Mouse (Mus musculus) bone marrow, adult 2 months (tissue): ENCODE data around the gene Stk38. TPM values are rescaled to one million over a fixed set of nuclear protein-coding genes. Genes with fewer than 3 reads are reported as not detected.
A peak's percentile ranks its signal among the peaks of the same experiment; 100 is the strongest.
"Not testable (repeated sequence)": the region's sequence is repeated elsewhere in the genome, so short reads cannot be mapped to it uniquely, and the experiment has no call there.

Source experiments
- H3K27ac ChIP-seq: fragments of 200-500 bp; 2 replicates; pipeline ENCODE4 v1.5.1; 2012; ENCODE audit warnings: low read depth, mild to moderate bottlenecking, control low read depth, inconsistent platforms, low read length; ENCODE audit not compliant: control insufficient read depth, poor library complexity, insufficient read depth
- H3K4me1 ChIP-seq: fragments of 200-500 bp; 2 replicates; pipeline ENCODE4 v1.6.1; 2011; ENCODE audit warnings: low read length; ENCODE audit not compliant: control insufficient read depth, insufficient read depth
- H3K4me3 ChIP-seq: fragments of 200-500 bp; replicated peaks from 2 replicates; pipeline ENCODE3; 2011; ENCODE audit warnings: mild to moderate bottlenecking, low read depth, low read length, control low read depth; ENCODE audit not compliant: control insufficient read depth
- CTCF ChIP-seq: fragments of 200-500 bp; IDR thresholded peaks from 2 replicates; pipeline ENCODE4 v1.5.1; 2011; ENCODE audit warnings: low read length, control low read depth; ENCODE audit not compliant: control insufficient read depth, insufficient read depth
- POLR2A ChIP-seq: fragments of 200-500 bp; IDR thresholded peaks from 2 replicates; pipeline ENCODE4 v1.6.1; 2011; ENCODE audit warnings: low read depth, mild to moderate bottlenecking, control low read depth, low read length, borderline replicate concordance; ENCODE audit not compliant: control insufficient read depth
- WGBS: fragments of 180-500 bp; shearing (Covaris S2); methylation state at CpG from one replicate; pipeline ENCODE4 v1.1.7; 2018; 5-methylcytosine and 5-hydroxymethylcytosine counted together
- polyA plus RNA-seq: library from polyadenylated mRNA; stranded (reverse); fragments of >200 nt; gene quantifications from 2 replicates; pipeline ENCODE4 v1.2.4, GENCODE M21; 2011; ENCODE audit warnings: low replicate concordance; ENCODE audit not compliant: missing spikeins, insufficient read depth, insufficient read length

Stk38 gene
- polyA plus RNA-seq, 1 experiment: 214 TPM

- TF ChIP-seq CTCF (0 out of 2 replicates have a peak, but pooled peaks have one; percentile 0), POLR2A (no peak)
- Histone ChIP-seq H3K27ac (peak overlapping the region; percentile 95), H3K4me3 (peak overlapping the region; percentile 100), H3K4me1 (peaks cover 8% of the 10 kb centered on the region)
- WGBS: under 1% methylated on average over 19 of the region's 19 CpGs
Observed at GRCm38 (mm10) chr17:29007243-29007640, 553 bp downstream of the Stk38 start.

- H3K4me3 ChIP-seq: peak overlapping the region; percentile 100
- peak overlapping the region; percentile 95 for H3K27ac ChIP-seq
- TF ChIP-seq POLR2A (no peak), CTCF (no peak)
- WGBS: 2% methylated on average over 7 of the region's 7 CpGs
- peaks cover 8% of the 10 kb centered on the region for H3K4me1 ChIP-seq
Observed at GRCm38 (mm10) chr17:29006812-29007211, 983 bp downstream of the Stk38 start.

GRCm38 (mm10) chr17:29005002-29005401 lies 2.8 kb downstream of the Stk38 start:
- H3K4me3 ChIP-seq: no peak overlapping the region
- no peak overlapping the region for H3K27ac ChIP-seq
- TF ChIP-seq CTCF (no peak), POLR2A (no peak)
- 89% methylated on average over 3 of the region's 3 CpGs for WGBS
- peaks cover 9% of the 10 kb centered on the region for H3K4me1 ChIP-seq

- H3K27ac ChIP-seq: no peak overlapping the region
- H3K4me3 ChIP-seq: no peak overlapping the region
- peaks cover 7% of the 10 kb centered on the region for H3K4me1 ChIP-seq
- 23% methylated on average over 1 of the region's 1 CpGs for WGBS
- TF ChIP-seq POLR2A (no peak), CTCF (no peak)
Observed at GRCm38 (mm10) chr17:29003740-29004139, 4.1 kb downstream of the Stk38 start.

- Histone ChIP-seq H3K4me3 (no peak overlapping the region), H3K4me1 (peaks cover 4% of the 10 kb centered on the region), H3K27ac (peak overlapping the region; percentile 50; the same call in 1 of the 2 replicates)
- no peak for TF ChIP-seq CTCF
- no peak for TF ChIP-seq POLR2A
- 36% methylated on average over 6 of the region's 6 CpGs for WGBS
Observed at GRCm38 (mm10) chr17:29000465-29000864, 7.3 kb downstream of the Stk38 start.

GRCm38 (mm10) chr17:28994615-28995014 lies 13.2 kb downstream of the Stk38 start:
- 77% methylated on average over 4 of the region's 4 CpGs for WGBS
- Histone ChIP-seq H3K4me3 (no peak overlapping the region), H3K27ac (no peak overlapping the region), H3K4me1 (no peaks in the 10 kb centered on the region)
- TF ChIP-seq POLR2A (no peak), CTCF (no peak)

GRCm38 (mm10) chr17:28993004-28993403 lies 14.8 kb downstream of the Stk38 start:
- not testable (repeated sequence) for H3K27ac ChIP-seq, H3K4me3 ChIP-seq, H3K4me1 ChIP-seq
- WGBS: 83% methylated on average over 1 of the region's 1 CpGs

GRCm38 (mm10) chr17:28992105-28992504 lies 15.7 kb downstream of the Stk38 start:
- TF ChIP-seq CTCF: no peak
- no peak for TF ChIP-seq POLR2A
- H3K27ac ChIP-seq: no peak overlapping the region
- H3K4me1 ChIP-seq: no peaks in the 10 kb centered on the region
- H3K4me3 ChIP-seq: no peak overlapping the region
- WGBS: 90% methylated on average over 7 of the region's 7 CpGs

GRCm38 (mm10) chr17:28991286-28991685 lies 16.5 kb downstream of the Stk38 start:
- no peaks in the 10 kb centered on the region for H3K4me1 ChIP-seq
- TF ChIP-seq POLR2A (no peak), CTCF (no peak)
- H3K27ac ChIP-seq: no peak overlapping the region
- WGBS: 77% methylated on average over 9 of the region's 9 CpGs
- no peak overlapping the region for H3K4me3 ChIP-seq
